Mouse (Mus musculus) hindbrain, embryonic 13.5 days (tissue): ENCODE results near the gene Fntb. TPM values are rescaled to one million over a fixed set of nuclear protein-coding genes. Genes with fewer than 3 reads are reported as not detected.

Source experiments
- ATAC-seq: fragments of 200-750 bp; cut with Nextera tagmentation; 2 replicates; pipeline ENCODE4 v1.8.0; 2017; ENCODE audit warnings: moderate TSS enrichment; ENCODE audit not compliant: low FRiP score
- H3K27ac ChIP-seq: fragments of 300-500 bp; sonication (generic); 2 replicates; pipeline ENCODE4 v1.5.1; 2015; ENCODE audit warnings: inconsistent platforms, mild to moderate bottlenecking, moderate library complexity
- H3K27me3 ChIP-seq: fragments of 300-500 bp; sonication (generic); 2 replicates; pipeline ENCODE4 v1.6.1; 2015; ENCODE audit warnings: mild to moderate bottlenecking, inconsistent platforms
- H3K36me3 ChIP-seq: fragments of 300-500 bp; sonication (generic); 2 replicates; pipeline ENCODE4 v1.6.1; 2015; ENCODE audit warnings: mild to moderate bottlenecking, inconsistent platforms
- H3K4me1 ChIP-seq: fragments of 300-500 bp; sonication (generic); replicated peaks from 2 replicates; pipeline ENCODE4 v1.6.1; 2015; ENCODE audit warnings: inconsistent platforms
- H3K4me2 ChIP-seq: fragments of 300-500 bp; sonication (generic); 2 replicates; pipeline ENCODE4 v1.6.1; 2015; ENCODE audit warnings: inconsistent platforms, mild to moderate bottlenecking, moderate library complexity
- H3K4me3 ChIP-seq: fragments of 300-500 bp; sonication (generic); 2 replicates; pipeline ENCODE4 v1.5.1; 2015; ENCODE audit warnings: mild to moderate bottlenecking, inconsistent platforms
- H3K9ac ChIP-seq: fragments of 300-500 bp; sonication (generic); 2 replicates; pipeline ENCODE4 v1.6.1; 2015; ENCODE audit warnings: mild to moderate bottlenecking, inconsistent platforms
- H3K9me3 ChIP-seq: fragments of 300-500 bp; sonication (generic); 2 replicates; pipeline ENCODE4 v1.6.1; 2016; ENCODE audit warnings: inconsistent platforms
- WGBS: fragments of 180-500 bp; shearing (Covaris S2); methylation state at CpG from one replicate; pipeline ENCODE4 v1.1.7; 2015; 5-methylcytosine and 5-hydroxymethylcytosine counted together
- polyA plus RNA-seq: library from polyadenylated mRNA; unstranded; fragments of >200 nt; fragmentation: Nextera tagmentation; extraction: Ambion mirVana; gene quantifications from 2 replicates; pipeline ENCODE4 v1.2.1, GENCODE M21; 2015

The Fntb gene
- polyA plus RNA-seq, 1 experiment from 2014 or later = 33.3 TPM

DNA sequence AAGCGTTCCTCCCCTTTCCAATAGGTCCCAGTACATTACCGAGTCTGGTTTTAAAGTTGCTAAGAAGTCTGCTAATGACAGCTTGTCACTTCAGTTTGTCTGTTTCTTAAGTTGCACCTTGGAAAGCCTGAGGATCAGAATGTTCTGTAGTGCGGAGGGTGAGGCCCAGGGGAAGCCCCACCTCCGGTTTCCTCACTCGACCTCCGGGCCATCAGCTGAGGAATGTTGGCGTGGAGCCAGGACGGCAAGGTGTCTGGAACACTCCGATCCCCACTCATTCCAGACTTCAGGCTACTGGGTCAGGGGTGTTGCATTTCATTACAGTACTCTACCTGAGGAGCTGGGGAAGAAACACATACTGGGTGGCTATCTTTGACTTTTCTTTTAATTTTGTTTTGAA is 118.4 kb downstream of the Fntb start:
- ATAC-seq = no peak
- Histone ChIP-seq H3K9me3 (no peaks in the 10 kb centered on the region), H3K4me3 (no peak overlapping the region), H3K9ac (no peak overlapping the region), H3K27me3 (no peaks in the 10 kb centered on the region), H3K36me3 (peaks cover 11% of the 10 kb centered on the region), H3K4me2 (no peak overlapping the region), H3K4me1 (no peaks in the 10 kb centered on the region), H3K27ac (no peak overlapping the region)
- 77% methylated on average over 9 of the region's 9 CpGs for WGBS

DNA sequence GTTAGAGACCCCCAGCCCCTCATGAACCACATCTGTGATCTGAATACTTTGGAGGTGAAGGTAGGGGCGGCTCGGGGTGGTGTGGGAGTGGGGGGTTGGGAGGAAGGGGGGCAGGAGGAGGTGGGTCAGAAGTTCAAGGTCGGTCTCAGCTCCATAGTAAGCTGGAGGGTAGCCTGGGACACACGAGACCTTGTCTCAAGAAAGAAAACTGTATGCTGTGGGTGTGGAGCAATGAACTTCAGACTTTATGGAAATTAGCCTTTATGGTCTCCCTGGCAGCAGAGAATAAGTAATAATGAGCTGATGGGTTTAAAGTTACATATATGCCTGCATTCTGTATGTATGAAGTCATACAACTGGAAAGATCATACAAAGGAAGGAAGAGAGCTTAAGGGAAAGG is 119.7 kb downstream of the Fntb start:
- Histone ChIP-seq H3K4me1 (no peaks in the 10 kb centered on the region), H3K9me3 (no peaks in the 10 kb centered on the region), H3K36me3 (peaks cover 15% of the 10 kb centered on the region), H3K9ac (no peak overlapping the region), H3K27ac (no peak overlapping the region), H3K4me2 (no peak overlapping the region), H3K27me3 (no peaks in the 10 kb centered on the region), H3K4me3 (no peak overlapping the region)
- WGBS = 93% methylated on average over 4 of the region's 4 CpGs
- ATAC-seq = no peak

DNA sequence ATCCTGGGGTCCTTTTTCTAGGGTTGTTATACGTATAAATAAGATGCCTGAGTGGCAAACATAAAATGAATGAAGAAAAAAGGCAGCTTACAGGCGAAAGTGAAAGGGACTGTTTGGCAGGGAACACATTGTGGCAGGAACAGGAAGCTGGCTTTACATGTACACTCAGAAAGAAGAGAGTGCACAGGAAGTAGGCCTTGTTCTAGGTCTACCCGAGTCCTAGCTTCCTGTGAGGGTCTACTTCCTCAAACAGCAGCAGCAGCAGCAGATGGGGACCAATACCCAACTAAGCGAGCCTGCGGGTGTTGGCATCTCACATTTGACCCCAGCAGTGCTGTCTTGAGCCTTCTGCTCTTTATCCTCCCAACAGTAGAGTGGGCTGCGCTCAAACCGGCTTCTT is 121.4 kb downstream of the Fntb start:
- ATAC-seq = no peak
- WGBS = 88% methylated on average over 7 of the region's 7 CpGs
- Histone ChIP-seq H3K9me3 (no peaks in the 10 kb centered on the region), H3K36me3 (peaks cover 15% of the 10 kb centered on the region), H3K4me1 (peaks cover 4% of the 10 kb centered on the region), H3K27me3 (no peaks in the 10 kb centered on the region), H3K9ac (no peak overlapping the region), H3K4me3 (no peak overlapping the region), H3K4me2 (no peak overlapping the region), H3K27ac (no peak overlapping the region)

DNA sequence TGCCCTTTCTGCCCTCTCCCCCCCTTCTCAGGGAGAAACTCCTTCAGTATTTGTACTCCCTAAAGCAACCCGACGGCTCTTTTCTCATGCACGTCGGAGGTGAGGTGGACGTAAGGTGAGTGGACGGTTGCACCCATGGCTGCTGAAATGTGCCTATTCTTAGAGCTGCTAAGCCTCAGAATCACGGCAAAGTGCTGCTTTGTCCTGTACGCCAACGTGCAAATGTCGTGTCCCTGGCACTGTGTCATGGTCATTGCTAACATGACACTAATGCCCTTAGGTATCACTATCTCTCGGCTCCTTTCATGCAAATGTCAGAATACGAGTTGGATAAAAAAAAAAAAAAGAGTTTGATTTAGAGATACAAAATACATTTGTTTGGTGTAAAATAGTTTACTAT is 122.6 kb downstream of the Fntb start:
- H3K4me3 ChIP-seq = no peak overlapping the region
- H3K27me3 ChIP-seq = no peaks in the 10 kb centered on the region
- no peak overlapping the region for H3K27ac ChIP-seq
- WGBS = 96% methylated on average over 12 of the region's 12 CpGs
- no peak overlapping the region for H3K9ac ChIP-seq
- peaks cover 19% of the 10 kb centered on the region for H3K36me3 ChIP-seq
- H3K9me3 ChIP-seq = no peaks in the 10 kb centered on the region
- H3K4me1 ChIP-seq = peaks cover 4% of the 10 kb centered on the region
- H3K4me2 ChIP-seq = no peak overlapping the region
- no peak for ATAC-seq

DNA sequence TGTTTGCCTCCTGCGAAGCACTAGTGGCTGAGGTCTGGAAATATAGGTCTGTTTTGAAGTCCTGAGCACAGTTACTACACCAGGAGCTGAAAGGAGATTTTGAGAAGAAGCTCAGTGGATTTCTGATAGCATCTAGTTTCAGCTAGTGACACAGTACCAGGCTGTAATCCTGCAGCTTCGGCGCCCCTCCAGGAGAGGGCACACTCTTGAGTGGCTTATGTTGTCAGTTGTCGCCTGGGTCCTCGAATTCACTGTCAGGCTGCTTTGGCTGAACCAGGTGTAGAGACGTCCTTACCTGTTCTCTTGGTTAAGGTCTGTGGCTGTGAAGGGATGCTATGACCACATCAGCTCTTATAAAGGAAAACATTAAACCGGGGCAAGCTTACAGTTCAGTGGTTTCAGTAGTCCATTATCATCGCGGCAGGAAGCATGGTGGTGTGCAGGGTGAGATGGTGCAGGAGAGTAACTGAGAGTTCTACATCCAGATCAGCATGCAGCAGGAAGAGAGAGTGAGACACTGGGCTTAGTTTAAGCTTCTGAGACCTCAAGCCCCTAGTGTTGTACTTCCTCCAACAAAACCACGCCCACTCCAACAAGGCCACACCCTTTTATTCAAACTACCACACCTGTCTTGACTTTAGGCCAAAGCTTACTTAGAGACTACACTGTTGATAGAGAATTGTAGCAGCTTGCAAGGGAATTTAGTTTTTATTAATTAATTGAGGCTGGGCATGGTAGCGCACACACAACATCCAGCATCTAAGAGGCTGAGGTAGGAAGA is 124.2 kb downstream of the Fntb start:
- WGBS = 91% methylated on average over 11 of the region's 11 CpGs

DNA sequence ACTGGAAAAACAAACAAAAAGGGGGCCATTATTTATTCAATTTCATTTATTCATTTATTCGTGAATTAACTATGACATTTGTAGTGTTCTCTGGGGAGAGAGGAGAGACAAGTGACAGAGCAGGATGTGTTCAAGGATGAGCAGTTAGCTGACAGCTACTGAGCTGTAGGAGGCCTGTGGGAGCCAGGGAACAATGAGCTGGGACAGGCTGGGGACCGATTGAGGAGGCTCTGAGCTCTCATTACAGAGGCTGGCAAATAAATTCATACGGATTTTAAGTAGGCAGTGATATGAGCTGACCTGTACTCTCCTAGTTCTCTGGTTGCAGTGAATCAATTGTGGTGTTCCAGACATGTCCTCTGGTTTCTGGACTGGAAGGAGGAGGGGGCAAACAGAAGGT is 125.8 kb downstream of the Fntb start:
- H3K4me2 ChIP-seq = no peak overlapping the region
- H3K4me3 ChIP-seq = no peak overlapping the region
- H3K9me3 ChIP-seq = no peaks in the 10 kb centered on the region
- H3K27ac ChIP-seq = no peak overlapping the region
- H3K9ac ChIP-seq = no peak overlapping the region
- peaks cover 16% of the 10 kb centered on the region for H3K36me3 ChIP-seq
- 38% methylated on average over 3 of the region's 3 CpGs for WGBS
- ATAC-seq = 0 out of 2 replicates have a peak, but pooled peaks have one; percentile 39
- peaks cover 10% of the 10 kb centered on the region for H3K4me1 ChIP-seq
- no peaks in the 10 kb centered on the region for H3K27me3 ChIP-seq

More for the DNA sequence above, 124.2 kb downstream of the Fntb start:
- H3K36me3 ChIP-seq = peaks cover 16% of the 10 kb centered on the region
- no peak for ATAC-seq
- H3K27me3 ChIP-seq = no peaks in the 10 kb centered on the region
- H3K27ac ChIP-seq = no peak overlapping the region
- no peak overlapping the region for H3K4me2 ChIP-seq
- H3K4me3 ChIP-seq = no peak overlapping the region
- no peaks in the 10 kb centered on the region for H3K9me3 ChIP-seq
- no peak overlapping the region for H3K9ac ChIP-seq
- H3K4me1 ChIP-seq = peaks cover 4% of the 10 kb centered on the region

DNA sequence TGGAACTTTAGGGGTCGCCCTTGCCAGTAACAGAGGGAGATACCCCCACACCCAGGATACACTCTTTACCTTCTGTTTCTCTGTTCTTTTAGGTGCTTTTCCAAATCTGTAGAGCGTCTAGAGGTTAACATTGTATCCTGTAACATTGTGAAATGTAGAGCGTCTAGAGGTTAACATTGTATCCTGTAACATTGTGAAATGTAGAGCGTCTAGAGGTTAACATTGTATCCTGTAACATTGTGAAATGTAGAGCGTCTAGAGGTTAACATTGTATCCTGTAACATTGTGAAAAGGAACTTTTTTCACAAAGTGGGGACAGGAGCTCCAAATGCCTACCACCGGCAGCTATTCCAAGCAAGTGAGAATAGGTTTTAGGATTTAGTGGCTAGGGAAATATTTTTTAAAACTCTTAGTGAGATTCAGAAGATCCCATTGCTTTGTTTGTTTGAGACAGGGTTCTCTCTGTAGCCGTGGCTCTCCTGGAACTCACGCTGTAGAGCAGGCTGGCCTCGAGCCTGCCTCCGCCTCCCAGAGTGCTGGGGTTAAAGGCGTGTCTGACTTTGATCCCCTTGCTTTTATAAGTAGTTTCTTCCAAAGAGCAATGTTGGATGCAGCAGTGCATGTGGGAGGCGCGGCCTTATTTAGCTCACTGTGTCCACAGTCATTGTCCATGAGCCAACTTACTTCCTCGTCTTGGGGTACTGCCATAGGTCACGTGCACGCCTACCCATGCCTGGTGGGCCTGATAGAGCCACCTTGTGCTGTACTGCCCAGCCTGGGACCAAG is 127.7 kb downstream of the Fntb start:
- Histone ChIP-seq H3K9ac (no peak overlapping the region), H3K36me3 (peaks cover 8% of the 10 kb centered on the region; the same call in 1 of the 2 replicates), H3K9me3 (no peaks in the 10 kb centered on the region), H3K4me3 (no peak overlapping the region), H3K27me3 (no peaks in the 10 kb centered on the region), H3K27ac (no peak overlapping the region), H3K4me2 (no peak overlapping the region), H3K4me1 (peaks cover 10% of the 10 kb centered on the region)
- no peak for ATAC-seq
- WGBS = 88% methylated on average over 16 of the region's 16 CpGs

DNA sequence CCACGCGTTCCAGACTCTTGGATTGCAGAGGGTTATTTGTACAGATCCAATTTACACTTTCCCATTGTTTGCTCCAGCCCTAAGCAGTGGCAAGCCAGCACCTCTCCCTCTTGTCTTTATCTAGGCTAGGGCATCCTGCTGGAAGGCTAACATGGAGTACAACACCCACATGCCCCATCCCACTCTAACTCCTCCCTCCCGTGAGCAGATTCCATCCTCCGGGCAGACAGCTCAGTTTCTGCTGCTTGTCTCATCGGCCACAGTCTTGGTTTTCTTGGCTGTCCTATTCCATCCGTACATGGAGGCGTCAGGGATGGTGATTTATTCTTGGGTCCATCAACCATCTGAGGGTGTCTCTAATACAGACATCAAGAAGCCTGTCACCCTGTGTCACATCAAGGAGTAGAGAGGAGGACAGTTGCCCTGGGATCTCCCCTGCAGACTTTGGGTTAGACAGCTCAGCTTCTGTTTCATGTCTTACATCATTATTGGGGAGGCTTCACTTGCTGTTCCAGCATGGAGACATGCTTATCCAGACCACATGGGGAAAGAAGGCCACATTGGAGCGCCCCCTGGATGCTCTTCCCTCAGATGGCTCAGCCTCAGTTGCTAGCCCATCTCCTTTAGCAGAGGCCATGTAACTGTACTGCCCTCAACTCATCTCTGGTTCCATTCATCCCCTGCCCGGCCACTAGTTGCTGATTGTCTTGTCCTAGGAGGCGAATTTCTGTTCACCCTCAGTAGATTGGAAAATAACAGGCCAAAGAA is 129.6 kb downstream of the Fntb start:
- WGBS = 79% methylated on average over 10 of the region's 10 CpGs

DNA sequence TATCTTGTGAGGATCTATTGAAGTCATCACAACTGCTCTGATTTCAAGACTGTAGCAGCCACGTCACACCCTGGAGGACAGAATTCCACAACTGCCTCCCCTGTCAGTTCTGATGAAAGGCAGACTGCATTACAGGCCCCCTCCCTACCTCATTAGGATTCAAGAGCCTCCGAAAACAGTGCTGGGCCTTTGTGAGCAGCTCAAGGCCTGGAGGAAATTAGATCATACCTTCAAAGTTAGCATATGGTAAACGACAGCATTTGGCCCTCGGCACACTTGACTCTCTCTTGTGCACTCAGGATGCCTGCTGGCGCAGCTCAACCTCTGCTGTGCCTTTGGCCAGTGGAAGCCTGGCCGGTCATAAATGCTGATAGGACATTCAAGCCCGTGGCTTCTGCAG is 130.4 kb downstream of the Fntb start:
- Histone ChIP-seq H3K4me2 (no peak overlapping the region), H3K4me1 (peaks cover 10% of the 10 kb centered on the region), H3K36me3 (peaks cover 8% of the 10 kb centered on the region), H3K4me3 (no peak overlapping the region), H3K27me3 (no peaks in the 10 kb centered on the region), H3K9me3 (no peaks in the 10 kb centered on the region), H3K27ac (no peak overlapping the region), H3K9ac (no peak overlapping the region)
- 37% methylated on average over 7 of the region's 7 CpGs for WGBS
- ATAC-seq = peak; percentile 55; the same call in 1 of the 2 replicates

More for the DNA sequence above, 129.6 kb downstream of the Fntb start:
- Histone ChIP-seq H3K4me2 (no peak overlapping the region), H3K4me1 (peaks cover 10% of the 10 kb centered on the region), H3K9me3 (no peaks in the 10 kb centered on the region), H3K9ac (no peak overlapping the region), H3K27ac (no peak overlapping the region), H3K4me3 (no peak overlapping the region), H3K36me3 (peaks cover 4% of the 10 kb centered on the region; the same call in 1 of the 2 replicates), H3K27me3 (no peaks in the 10 kb centered on the region)
- no peak for ATAC-seq

DNA sequence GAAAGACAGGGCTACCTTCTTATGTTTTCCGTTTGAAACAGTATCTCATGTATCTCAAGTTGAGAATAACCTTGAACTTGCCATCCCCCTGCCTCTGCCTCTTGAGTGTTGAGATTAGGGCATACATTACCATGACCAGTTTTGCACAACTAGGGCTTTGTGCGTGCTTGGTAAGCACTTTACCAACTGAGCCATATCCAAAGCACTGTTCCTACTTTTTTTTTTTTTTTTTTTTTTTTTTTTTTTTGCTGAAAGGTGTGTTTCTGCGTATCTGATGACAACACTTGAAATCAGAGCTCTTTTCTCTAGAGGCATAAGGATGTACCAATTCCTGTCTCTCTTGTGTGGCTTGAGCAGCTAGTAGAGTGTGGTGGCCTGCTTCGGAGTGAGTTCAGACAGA is 131.2 kb downstream of the Fntb start:
- WGBS = 94% methylated on average over 4 of the region's 4 CpGs
- peaks cover 13% of the 10 kb centered on the region for H3K36me3 ChIP-seq
- H3K27ac ChIP-seq = no peak overlapping the region
- no peaks in the 10 kb centered on the region for H3K9me3 ChIP-seq
- no peak overlapping the region for H3K9ac ChIP-seq
- no peak overlapping the region for H3K4me3 ChIP-seq
- peaks cover 7% of the 10 kb centered on the region for H3K4me1 ChIP-seq
- no peak overlapping the region for H3K4me2 ChIP-seq
- no peaks in the 10 kb centered on the region for H3K27me3 ChIP-seq
- no peak for ATAC-seq

DNA sequence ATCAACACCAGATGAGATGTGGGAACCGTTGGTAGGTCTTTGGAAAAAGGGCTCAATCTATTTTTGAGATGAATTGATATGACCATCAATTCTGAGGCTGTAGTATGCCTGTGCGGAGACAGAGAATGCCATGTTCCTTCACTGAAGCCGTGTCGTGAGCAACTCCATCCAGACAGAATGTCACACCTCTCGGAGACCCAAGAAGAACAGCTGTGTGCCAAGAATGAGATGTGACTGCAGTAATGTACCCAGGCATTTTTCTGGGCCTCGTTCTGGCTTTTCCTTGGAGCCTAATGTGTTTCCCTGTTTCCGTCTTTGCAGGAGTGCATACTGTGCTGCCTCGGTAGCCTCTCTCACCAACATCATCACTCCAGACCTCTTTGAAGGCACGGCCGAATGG is 131.6 kb downstream of the Fntb start:
- no peaks in the 10 kb centered on the region for H3K27me3 ChIP-seq
- no peak for ATAC-seq
- H3K4me3 ChIP-seq = no peak overlapping the region
- no peak overlapping the region for H3K9ac ChIP-seq
- peaks cover 13% of the 10 kb centered on the region for H3K36me3 ChIP-seq
- no peak overlapping the region for H3K4me2 ChIP-seq
- H3K27ac ChIP-seq = no peak overlapping the region
- 89% methylated on average over 10 of the region's 10 CpGs for WGBS
- no peaks in the 10 kb centered on the region for H3K9me3 ChIP-seq
- H3K4me1 ChIP-seq = peaks cover 6% of the 10 kb centered on the region; the same call in 1 of the 2 replicates

DNA sequence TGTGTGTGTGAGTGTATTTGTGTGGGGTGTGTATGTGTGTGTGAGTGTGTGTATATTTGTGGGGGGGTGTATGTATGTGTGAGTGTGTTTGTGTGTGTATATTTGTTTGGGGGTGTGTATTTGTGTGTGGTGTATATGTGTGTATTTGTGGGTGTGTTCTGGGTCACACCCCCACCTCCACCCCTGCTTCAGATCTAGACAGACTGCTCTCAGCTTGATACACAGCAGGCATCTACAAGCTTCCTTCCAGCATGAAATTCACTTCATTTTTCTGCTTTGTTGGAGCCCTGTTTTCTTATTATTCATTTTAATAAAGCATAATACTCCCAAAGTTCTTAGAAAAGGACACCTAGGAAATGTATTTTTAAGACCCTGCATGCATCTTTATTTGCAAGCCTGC is 132.8 kb downstream of the Fntb start:
- Histone ChIP-seq H3K9ac (no peak overlapping the region), H3K36me3 (peaks cover 9% of the 10 kb centered on the region), H3K4me3 (no peak overlapping the region), H3K27ac (no peak overlapping the region), H3K9me3 (no peaks in the 10 kb centered on the region), H3K4me2 (no peak overlapping the region), H3K27me3 (no peaks in the 10 kb centered on the region), H3K4me1 (peaks cover 6% of the 10 kb centered on the region; the same call in 1 of the 2 replicates)
- no peak for ATAC-seq
